Mouse (Mus musculus) forebrain, embryonic 12.5 days (tissue): ENCODE measurements around the gene Pak7. TPM values are rescaled to one million over a fixed set of nuclear protein-coding genes. Genes with fewer than 3 reads are reported as not detected.
"Not testable (repeated sequence)": the region's sequence is repeated elsewhere in the genome, so short reads cannot be mapped to it uniquely, and the experiment has no call there.

Experiments used
- ATAC-seq: fragments of 200-750 bp; cut with Nextera tagmentation; 2 replicates; pipeline ENCODE4 v1.8.0; 2017; ENCODE audit warnings: moderate TSS enrichment; ENCODE audit not compliant: low FRiP score
- H3K27ac ChIP-seq: fragments of 300-500 bp; sonication (generic); 2 replicates; pipeline ENCODE4 v1.5.1; 2016; ENCODE audit warnings: mild to moderate bottlenecking
- H3K27me3 ChIP-seq: fragments of 300-500 bp; sonication (generic); 2 replicates; pipeline ENCODE4 v1.6.1; 2016; ENCODE audit warnings: mild to moderate bottlenecking
- H3K36me3 ChIP-seq: fragments of 300-500 bp; sonication (generic); replicated peaks from 2 replicates; pipeline ENCODE4 v1.6.1; 2016; ENCODE audit warnings: mild to moderate bottlenecking
- H3K4me1 ChIP-seq: fragments of 300-500 bp; sonication (generic); 2 replicates; pipeline ENCODE4 v1.6.1; 2016
- H3K4me2 ChIP-seq: fragments of 300-500 bp; sonication (generic); 2 replicates; pipeline ENCODE4 v1.6.1; 2016; ENCODE audit warnings: mild to moderate bottlenecking, moderate library complexity
- H3K4me3 ChIP-seq: fragments of 300-500 bp; sonication (generic); replicated peaks from 2 replicates; pipeline ENCODE4 v1.5.1; 2016; ENCODE audit warnings: mild to moderate bottlenecking
- H3K9ac ChIP-seq: fragments of 300-500 bp; sonication (generic); 2 replicates; pipeline ENCODE4 v1.6.1; 2016; ENCODE audit warnings: mild to moderate bottlenecking
- H3K9me3 ChIP-seq: fragments of 300-500 bp; sonication (generic); 2 replicates; pipeline ENCODE4 v1.6.1; 2016
- WGBS: fragments of 180-500 bp; shearing (Covaris S2); methylation state at CpG from one replicate; pipeline ENCODE4 v1.1.7; 2016; 5-methylcytosine and 5-hydroxymethylcytosine counted together
- polyA plus RNA-seq: library from polyadenylated mRNA; unstranded; fragments of >200 nt; fragmentation: Nextera tagmentation; extraction: Ambion mirVana; gene quantifications from 2 replicates; pipeline ENCODE4 v1.2.1, GENCODE M21; 2016

The Pak7 gene
- polyA plus RNA-seq = 15.8 and 17.2 TPM in 2 replicates

GRCm38 (mm10) chr2:136387181-136388131 is at the start of gene Pak7:
TSS of gene Pak7 (minus strand) at chr2:136387967.
- H3K4me3 ChIP-seq = peak within 1 kb of the TSS; percentile 69
- H3K4me1 ChIP-seq = peaks cover 7% of the 10 kb centered on the region
- WGBS = 1% methylated on average over 39 of the region's 39 CpGs
- H3K9me3 ChIP-seq = no peaks in the 10 kb centered on the region
- H3K4me2 ChIP-seq = peak within 1 kb of the TSS; percentile 59
- H3K9ac ChIP-seq = peak within 1 kb of the TSS; percentile 70
- peak within 1 kb of the TSS; percentile 85 for H3K27ac ChIP-seq
- no peaks in the 10 kb centered on the region for H3K36me3 ChIP-seq
- no peaks in the 10 kb centered on the region for H3K27me3 ChIP-seq
- peak; percentile 99 for ATAC-seq

- 74% methylated on average over 6 of the region's 6 CpGs for WGBS
These were observed 37.8 kb upstream of the Pak7 start for GRCm38 (mm10) chr2:136425561-136425960.

GRCm38 (mm10) chr2:136419543-136419942 is 31.8 kb upstream of the Pak7 start:
- no peak overlapping the region for H3K4me3 ChIP-seq
- H3K4me1 ChIP-seq = no peaks in the 10 kb centered on the region
- H3K4me2 ChIP-seq = no peak overlapping the region
- no peaks in the 10 kb centered on the region for H3K27me3 ChIP-seq
- H3K27ac ChIP-seq = no peak overlapping the region
- WGBS = 87% methylated on average over 1 of the region's 1 CpGs
- H3K9ac ChIP-seq = no peak overlapping the region
- no peaks in the 10 kb centered on the region for H3K9me3 ChIP-seq
- no peak for ATAC-seq
- no peaks in the 10 kb centered on the region for H3K36me3 ChIP-seq

More at GRCm38 (mm10) chr2:136425561-136425960, 37.8 kb upstream of the Pak7 start:
- no peaks in the 10 kb centered on the region for H3K9me3 ChIP-seq
- no peak overlapping the region for H3K9ac ChIP-seq
- no peak for ATAC-seq
- no peak overlapping the region for H3K27ac ChIP-seq
- H3K27me3 ChIP-seq = no peaks in the 10 kb centered on the region
- no peaks in the 10 kb centered on the region for H3K36me3 ChIP-seq
- no peaks in the 10 kb centered on the region for H3K4me1 ChIP-seq
- H3K4me3 ChIP-seq = no peak overlapping the region
- H3K4me2 ChIP-seq = no peak overlapping the region

GRCm38 (mm10) chr2:136416381-136416780 is 28.6 kb upstream of the Pak7 start:
- Histone ChIP-seq H3K9me3 (no peaks in the 10 kb centered on the region), H3K27ac (no peak overlapping the region), H3K36me3 (no peaks in the 10 kb centered on the region), H3K4me1 (no peaks in the 10 kb centered on the region), H3K27me3 (no peaks in the 10 kb centered on the region), H3K9ac (no peak overlapping the region), H3K4me2 (no peak overlapping the region), H3K4me3 (no peak overlapping the region)
- ATAC-seq = no peak

GRCm38 (mm10) chr2:136402587-136402986 is 14.8 kb upstream of the Pak7 start:
- H3K4me1 ChIP-seq = no peaks in the 10 kb centered on the region
- no peaks in the 10 kb centered on the region for H3K9me3 ChIP-seq
- H3K36me3 ChIP-seq = no peaks in the 10 kb centered on the region
- H3K27me3 ChIP-seq = no peaks in the 10 kb centered on the region
- H3K27ac ChIP-seq = no peak overlapping the region
- 93% methylated on average over 4 of the region's 4 CpGs for WGBS
- H3K4me2 ChIP-seq = no peak overlapping the region
- no peak overlapping the region for H3K9ac ChIP-seq
- ATAC-seq = no peak
- no peak overlapping the region for H3K4me3 ChIP-seq

GRCm38 (mm10) chr2:136375318-136375717 is 12.4 kb downstream of the Pak7 start:
- Histone ChIP-seq H3K4me1 (peaks cover 3% of the 10 kb centered on the region; the same call in 1 of the 2 replicates), H3K9ac (no peak overlapping the region), H3K27me3 (no peaks in the 10 kb centered on the region), H3K4me3 (no peak overlapping the region), H3K36me3 (no peaks in the 10 kb centered on the region), H3K9me3 (no peaks in the 10 kb centered on the region), H3K4me2 (no peak overlapping the region), H3K27ac (no peak overlapping the region)
- WGBS = 60% methylated on average over 3 of the region's 3 CpGs
- no peak for ATAC-seq

GRCm38 (mm10) chr2:136372361-136372760 is 15.4 kb downstream of the Pak7 start:
- no peak overlapping the region for H3K9ac ChIP-seq
- H3K27me3 ChIP-seq = no peaks in the 10 kb centered on the region
- peaks cover 3% of the 10 kb centered on the region; the same call in 1 of the 2 replicates for H3K4me1 ChIP-seq
- WGBS = 47% methylated on average over 1 of the region's 1 CpGs
- no peak for ATAC-seq
- H3K4me2 ChIP-seq = no peak overlapping the region
- H3K9me3 ChIP-seq = no peaks in the 10 kb centered on the region
- H3K4me3 ChIP-seq = no peak overlapping the region
- no peak overlapping the region for H3K27ac ChIP-seq
- H3K36me3 ChIP-seq = no peaks in the 10 kb centered on the region

- Histone ChIP-seq H3K9ac (no peak overlapping the region), H3K4me1 (no peaks in the 10 kb centered on the region), H3K27ac (no peak overlapping the region), H3K9me3 (no peaks in the 10 kb centered on the region), H3K27me3 (no peaks in the 10 kb centered on the region), H3K36me3 (no peaks in the 10 kb centered on the region), H3K4me3 (no peak overlapping the region), H3K4me2 (no peak overlapping the region)
- 86% methylated on average over 2 of the region's 2 CpGs for WGBS
- no peak for ATAC-seq
These were observed 36.2 kb downstream of the Pak7 start for GRCm38 (mm10) chr2:136351393-136352096.

- Histone ChIP-seq H3K27me3 (no peaks in the 10 kb centered on the region), H3K9me3 (no peaks in the 10 kb centered on the region), H3K36me3 (no peaks in the 10 kb centered on the region), H3K9ac (no peak overlapping the region), H3K27ac (no peak overlapping the region), H3K4me1 (no peaks in the 10 kb centered on the region), H3K4me3 (no peak overlapping the region), H3K4me2 (no peak overlapping the region)
- no peak for ATAC-seq
- 87% methylated on average over 3 of the region's 3 CpGs for WGBS
These were observed 37.3 kb downstream of the Pak7 start for GRCm38 (mm10) chr2:136350459-136350858.

GRCm38 (mm10) chr2:136349671-136350275 is 38.0 kb downstream of the Pak7 start:
- no peaks in the 10 kb centered on the region for H3K27me3 ChIP-seq
- WGBS = 78% methylated on average over 8 of the region's 8 CpGs
- H3K4me2 ChIP-seq = no peak overlapping the region
- ATAC-seq = no peak
- no peak overlapping the region for H3K9ac ChIP-seq
- H3K4me1 ChIP-seq = no peaks in the 10 kb centered on the region
- no peaks in the 10 kb centered on the region for H3K36me3 ChIP-seq
- H3K9me3 ChIP-seq = no peaks in the 10 kb centered on the region
- no peak overlapping the region for H3K27ac ChIP-seq
- H3K4me3 ChIP-seq = no peak overlapping the region

- H3K4me1 ChIP-seq, H3K27ac ChIP-seq, ATAC-seq, H3K36me3 ChIP-seq, H3K4me2 ChIP-seq, H3K9me3 ChIP-seq, H3K4me3 ChIP-seq, H3K9ac ChIP-seq, H3K27me3 ChIP-seq: not testable (repeated sequence)
- 87% methylated on average over 4 of the region's 4 CpGs for WGBS
These were observed 43.5 kb downstream of the Pak7 start for GRCm38 (mm10) chr2:136344240-136344780.

- WGBS = 80% methylated on average over 1 of the region's 1 CpGs
- no peak overlapping the region for H3K4me3 ChIP-seq
- H3K36me3 ChIP-seq = no peaks in the 10 kb centered on the region
These were observed 57.8 kb downstream of the Pak7 start for GRCm38 (mm10) chr2:136329974-136330373.

More at GRCm38 (mm10) chr2:136329974-136330373, 57.8 kb downstream of the Pak7 start:
- Histone ChIP-seq H3K9me3 (no peaks in the 10 kb centered on the region), H3K27me3 (no peaks in the 10 kb centered on the region), H3K4me2 (no peak overlapping the region), H3K27ac (no peak overlapping the region), H3K9ac (no peak overlapping the region), H3K4me1 (no peaks in the 10 kb centered on the region)
- no peak for ATAC-seq
